Mouse (Mus musculus) R1 (cell line): Measurements from ENCODE around the gene Neil3.
A peak's percentile ranks its signal among the peaks of the same experiment; 100 is the strongest.

ENCODE experiments used
- DNase-seq: peaks from one replicate; pipeline ENCODE4 v3.0.0-alpha.2; 2018; ENCODE audit warnings: low read depth, low spot score

Gene Neil3

GRCm38 (mm10) chr8:53638495-53639171 is at the start of gene Neil3:
Gene Neil3 (minus strand): TSS chr8:53639065.
- peak; percentile 83 for DNase-seq

GRCm38 (mm10) chr8:53680846-53681245 is 42.0 kb upstream of the Neil3 start:
- DNase-seq, result peak; percentile 21

GRCm38 (mm10) chr8:53663946-53664345 is 25.1 kb upstream of the Neil3 start:
- DNase-seq, result peak; percentile 65

- no peak for DNase-seq
These were observed 22.6 kb upstream of the Neil3 start for GRCm38 (mm10) chr8:53661436-53661835.

- DNase-seq, result no peak
These were observed 8.2 kb downstream of the Neil3 start for GRCm38 (mm10) chr8:53630618-53631017.

GRCm38 (mm10) chr8:53628864-53629415 is 9.9 kb downstream of the Neil3 start:
- no peak for DNase-seq

- DNase-seq, result no peak
These were observed 15.4 kb downstream of the Neil3 start for GRCm38 (mm10) chr8:53623425-53623824.

- no peak for DNase-seq
These were observed 19.7 kb downstream of the Neil3 start for GRCm38 (mm10) chr8:53619196-53619595.

- DNase-seq, result no peak
These were observed 24.6 kb downstream of the Neil3 start for GRCm38 (mm10) chr8:53614288-53614646.

GRCm38 (mm10) chr8:53613577-53614287 is 25.1 kb downstream of the Neil3 start:
- DNase-seq, result no peak

- DNase-seq, result peak; percentile 38
These were observed 26.6 kb downstream of the Neil3 start for GRCm38 (mm10) chr8:53612297-53612696.

GRCm38 (mm10) chr8:53607040-53607439 is 31.8 kb downstream of the Neil3 start:
- DNase-seq, result peak; percentile 75

- DNase-seq, result no peak
These were observed 34.0 kb downstream of the Neil3 start for GRCm38 (mm10) chr8:53604906-53605305.

- no peak for DNase-seq
These were observed 35.2 kb downstream of the Neil3 start for GRCm38 (mm10) chr8:53603672-53604071.

GRCm38 (mm10) chr8:53600826-53601225 is 38.0 kb downstream of the Neil3 start:
- no peak for DNase-seq

- DNase-seq, result no peak
These were observed 38.6 kb downstream of the Neil3 start for GRCm38 (mm10) chr8:53600025-53600811.

GRCm38 (mm10) chr8:53598101-53598500 is 40.8 kb downstream of the Neil3 start:
- no peak for DNase-seq

GRCm38 (mm10) chr8:53591777-53592176 is 47.1 kb downstream of the Neil3 start:
- peak; percentile 39 for DNase-seq

- DNase-seq, result no peak
These were observed 65.3 kb downstream of the Neil3 start for GRCm38 (mm10) chr8:53573600-53573999.

GRCm38 (mm10) chr8:53566223-53566622 is 72.6 kb downstream of the Neil3 start:
- no peak for DNase-seq

- DNase-seq, result no peak
These were observed 76.3 kb downstream of the Neil3 start for GRCm38 (mm10) chr8:53562441-53563040.

- DNase-seq, result no peak
These were observed 99.3 kb downstream of the Neil3 start for GRCm38 (mm10) chr8:53539585-53539984.
